Mouse (Mus musculus) CH12.LX (cell line): ENCODE results near the gene B3gnt2.

Experiments used
- CTCF ChIP-seq, 2 experiments: IDR thresholded peaks in 1 of 2; conservative IDR thresholded peaks in 1 of 2; 2 replicates each; pipeline ENCODE4 v1.5.1; 2011 to 2012; ENCODE audit warnings: low read depth in 2 of 2, low read length in 2 of 2, improper control_type of control experiment in 1 of 2, inconsistent platforms in 1 of 2, mild to moderate bottlenecking in 1 of 2, moderate library complexity in 1 of 2
- E2F4 ChIP-seq: IDR thresholded peaks from 2 replicates; pipeline ENCODE4 v1.6.1; 2011; ENCODE audit warnings: low read depth, low read length, improper control_type of control experiment; ENCODE audit not compliant: insufficient replicate concordance
- ELF1 ChIP-seq: IDR thresholded peaks from 2 replicates; pipeline ENCODE4 v1.6.1; 2014; ENCODE audit warnings: low read depth, mild to moderate bottlenecking, inconsistent platforms, low read length, improper control_type of control experiment
- MAX ChIP-seq: IDR thresholded peaks from 2 replicates; pipeline ENCODE4 v1.6.1; 2011; ENCODE audit warnings: low read length, improper control_type of control experiment
- MAZ ChIP-seq: IDR thresholded peaks from 2 replicates; pipeline ENCODE4 v1.6.1; 2012; ENCODE audit warnings: low read depth, mild to moderate bottlenecking, inconsistent platforms, low read length, improper control_type of control experiment, moderate library complexity
- POLR2A ChIP-seq: IDR thresholded peaks from 2 replicates; pipeline ENCODE4 v1.6.1; 2011; ENCODE audit warnings: low read depth, mild to moderate bottlenecking, improper control_type of control experiment, low read length
- SIN3A ChIP-seq: IDR thresholded peaks from 2 replicates; pipeline ENCODE4 v1.6.1; 2012; ENCODE audit warnings: low read length, improper control_type of control experiment, inconsistent platforms
- TBP ChIP-seq: conservative IDR thresholded peaks from 2 replicates; pipeline ENCODE4 v1.6.1; 2011; ENCODE audit warnings: low read depth, low read length, improper control_type of control experiment

GRCm38 (mm10) chr11:22824049-22824705 lies 36.6 kb downstream of the B3gnt2 start:
- no peak for TF ChIP-seq E2F4
- no peak for TF ChIP-seq POLR2A
- no peak for TF ChIP-seq MAZ
- no peak for TF ChIP-seq TBP
- no peak for TF ChIP-seq MAX
- TF ChIP-seq CTCF (conservative IDR thresholded peaks at IDR 0.05 in 1 of 2, IDR thresholded peaks at IDR 0.05 in 1 of 2; ENCODE audit: low read depth in 2 of 2, low read length in 2 of 2): no peak
- no peak for TF ChIP-seq SIN3A
- no peak for TF ChIP-seq ELF1
